Mouse (Mus musculus): Measurements from ENCODE around the gene Grm4.
A peak's percentile ranks its signal among the peaks of the same experiment; 100 is the strongest.

The Grm4 gene

GRCm38 (mm10) chr17:27549234-27549633 lies 28.0 kb upstream of the Grm4 start:
- DNase-seq, result no peak

- DNase-seq, result no peak
Observed at GRCm38 (mm10) chr17:27547253-27547868, 26.2 kb upstream of the Grm4 start.

- no peak for DNase-seq
Observed at GRCm38 (mm10) chr17:27546574-27547085, 25.4 kb upstream of the Grm4 start.

GRCm38 (mm10) chr17:27545991-27546390 lies 24.8 kb upstream of the Grm4 start:
- no peak for DNase-seq

- no peak for DNase-seq
Observed at GRCm38 (mm10) chr17:27544551-27544950, 23.3 kb upstream of the Grm4 start.

GRCm38 (mm10) chr17:27541984-27542383 lies 20.8 kb upstream of the Grm4 start:
- DNase-seq, result no peak

GRCm38 (mm10) chr17:27541261-27541660 lies 20.1 kb upstream of the Grm4 start:
- DNase-seq, result no peak

- DNase-seq, result peak; percentile 73 to 89
Observed at GRCm38 (mm10) chr17:27534718-27535117, 13.5 kb upstream of the Grm4 start.

- DNase-seq, result no peak
Observed at GRCm38 (mm10) chr17:27533354-27533753, 12.2 kb upstream of the Grm4 start.

GRCm38 (mm10) chr17:27532095-27532494 lies 10.9 kb upstream of the Grm4 start:
- no peak for DNase-seq

- DNase-seq, result no peak
Observed at GRCm38 (mm10) chr17:27528767-27529166, 7.6 kb upstream of the Grm4 start.

- no peak for DNase-seq
Observed at GRCm38 (mm10) chr17:27528030-27528429, 6.8 kb upstream of the Grm4 start.

- peak in 1 of 2 experiments; percentile 23 for DNase-seq
Observed at GRCm38 (mm10) chr17:27527188-27527587, 6.0 kb upstream of the Grm4 start.

- no peak for DNase-seq
Observed at GRCm38 (mm10) chr17:27523121-27523520, 1.9 kb upstream of the Grm4 start.

- peak; percentile 20 to 63 for DNase-seq
Observed at GRCm38 (mm10) chr17:27520557-27520956, 646 bp downstream of the Grm4 start.

GRCm38 (mm10) chr17:27518700-27519595 lies 2.3 kb downstream of the Grm4 start:
- no peak for DNase-seq

GRCm38 (mm10) chr17:27518296-27518695 lies 2.9 kb downstream of the Grm4 start:
- DNase-seq, result no peak

- no peak for DNase-seq
Observed at GRCm38 (mm10) chr17:27513916-27514762, 7.1 kb downstream of the Grm4 start.

- no peak for DNase-seq
Observed at GRCm38 (mm10) chr17:27513279-27513915, 7.8 kb downstream of the Grm4 start.

GRCm38 (mm10) chr17:27512619-27513161 lies 8.5 kb downstream of the Grm4 start:
- no peak for DNase-seq

GRCm38 (mm10) chr17:27511865-27512618 lies 9.2 kb downstream of the Grm4 start:
- DNase-seq, result no peak
